Mouse (Mus musculus) lung, postnatal 0 days (tissue): ENCODE measurements around the gene B4galnt1. TPM values are rescaled to one million over a fixed set of nuclear protein-coding genes. Genes with fewer than 3 reads are reported as not detected.
"Not testable (repeated sequence)": the region's sequence is repeated elsewhere in the genome, so short reads cannot be mapped to it uniquely, and the experiment has no call there.

ENCODE experiments used
- ATAC-seq: fragments of 200-750 bp; cut with Nextera tagmentation; 2 replicates; pipeline ENCODE4 v1.8.0; 2017; ENCODE audit warnings: moderate library complexity
- DNase-seq: peaks from one replicate; pipeline ENCODE4 v3.0.0-alpha.2; 2016; ENCODE audit warnings: low spot score
- H3K27ac ChIP-seq: fragments of 300-500 bp; sonication (generic); 2 replicates; pipeline ENCODE4 v1.5.1; 2014; ENCODE audit warnings: antibody characterized with exemption, mild to moderate bottlenecking, low read length, mixed read lengths
- H3K27me3 ChIP-seq: fragments of 300-500 bp; sonication (generic); replicated peaks from 2 replicates; pipeline ENCODE4 v1.6.1; 2014; ENCODE audit warnings: low read length, mixed read lengths; ENCODE audit not compliant: insufficient read depth
- H3K36me3 ChIP-seq: fragments of 300-500 bp; sonication (generic); 2 replicates; pipeline ENCODE4 v1.6.1; 2014; ENCODE audit warnings: low read length, mixed read lengths; ENCODE audit not compliant: insufficient read depth
- H3K4me1 ChIP-seq: fragments of 300-500 bp; sonication (generic); 2 replicates; pipeline ENCODE4 v1.6.1; 2014; ENCODE audit warnings: antibody characterized with exemption, low read depth, low read length, mixed read lengths; ENCODE audit not compliant: insufficient read depth
- H3K4me2 ChIP-seq: fragments of 300-500 bp; sonication (generic); replicated peaks from 2 replicates; pipeline ENCODE4 v1.6.1; 2014; ENCODE audit warnings: low read depth, mild to moderate bottlenecking, low read length, moderate library complexity, mixed read lengths
- H3K4me3 ChIP-seq: fragments of 300-500 bp; sonication (generic); 2 replicates; pipeline ENCODE4 v1.5.1; 2014; ENCODE audit warnings: low read depth, low read length
- H3K9ac ChIP-seq: fragments of 300-500 bp; sonication (generic); replicated peaks from 2 replicates; pipeline ENCODE4 v1.6.1; 2014; ENCODE audit warnings: low read depth, mild to moderate bottlenecking
- H3K9me3 ChIP-seq: fragments of 300-500 bp; sonication (generic); 2 replicates; pipeline ENCODE4 v1.6.1; 2016; ENCODE audit warnings: low read length, mixed read lengths
- CTCF ChIP-seq: IDR thresholded peaks from 2 replicates; pipeline ENCODE4 v1.5.1; 2016; ENCODE audit warnings: antibody characterized with exemption, mild to moderate bottlenecking
- EP300 ChIP-seq: IDR thresholded peaks from 2 replicates; pipeline ENCODE4 v1.6.1; 2016; ENCODE audit warnings: antibody characterized with exemption, mild to moderate bottlenecking, control low read depth
- WGBS: fragments of 180-500 bp; shearing (Covaris S2); extraction: QIAGEN DNeasy Blood & Tissue Kit; methylation state at CpG from one replicate; pipeline ENCODE4 v1.1.7; 2014; 5-methylcytosine and 5-hydroxymethylcytosine counted together
- polyA plus RNA-seq: library from polyadenylated mRNA; unstranded; fragments of >200 nt; fragmentation: Nextera tagmentation; extraction: Ambion mirVana; gene quantifications from 2 replicates; pipeline ENCODE4 v1.2.1, GENCODE M21; 2015

The B4galnt1 gene
- polyA plus RNA-seq, 1 experiment from 2014 or later: 9.6 TPM

DNA sequence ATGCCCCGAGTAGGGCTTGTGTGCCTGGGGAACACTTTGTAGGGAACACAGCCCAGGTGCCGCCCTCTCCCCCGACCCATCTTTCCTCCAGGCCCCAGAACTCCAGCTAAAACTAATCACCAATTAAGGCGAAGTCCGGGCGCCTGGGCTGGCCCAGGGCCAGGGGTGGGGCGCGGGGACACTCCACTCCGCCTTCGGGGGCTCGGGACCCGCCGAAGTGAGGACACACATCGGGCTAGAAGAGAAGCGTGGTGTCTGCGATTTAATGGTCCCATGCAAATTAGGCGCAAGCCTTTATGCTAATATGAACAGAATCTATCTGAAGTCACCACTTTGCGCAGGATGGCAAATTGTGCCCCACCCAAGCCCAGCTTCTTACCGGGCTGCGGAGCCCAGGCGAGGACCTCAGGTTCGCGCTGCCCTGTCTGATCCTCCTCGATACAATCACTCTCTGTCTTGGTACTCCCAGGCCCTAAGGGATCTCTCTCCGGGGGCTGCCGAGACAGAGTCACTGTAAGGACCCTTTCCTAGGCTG is 24.2 kb downstream of the B4galnt1 start:
- Histone ChIP-seq H3K9me3 (no peaks in the 10 kb centered on the region), H3K4me2 (peak overlapping the region; percentile 82), H3K4me3 (peak overlapping the region; percentile 54), H3K27ac (peak overlapping the region; percentile 85), H3K36me3 (no peaks in the 10 kb centered on the region), H3K9ac (peak overlapping the region; percentile 48), H3K4me1 (peaks cover 15% of the 10 kb centered on the region; the same call in 1 of the 2 replicates), H3K27me3 (peaks cover 5% of the 10 kb centered on the region; the same call in 1 of the 2 replicates)
- no peak for TF ChIP-seq EP300
- no peak for TF ChIP-seq CTCF
- 2% methylated on average over 25 of the region's 26 CpGs for WGBS
- ATAC-seq: peak; percentile 32
- no peak for DNase-seq

- H3K36me3 ChIP-seq: no peaks in the 10 kb centered on the region
- WGBS: 2% methylated on average over 35 of the region's 35 CpGs
- ATAC-seq (peak; percentile 49), DNase-seq (peak; percentile 73)
- H3K9me3 ChIP-seq: no peaks in the 10 kb centered on the region
- H3K27me3 ChIP-seq: peaks cover 5% of the 10 kb centered on the region; the same call in 1 of the 2 replicates
- peak within 1 kb of the TSS; percentile 48 for H3K9ac ChIP-seq
- peak within 1 kb of the TSS; percentile 82 for H3K4me2 ChIP-seq
- no peak for TF ChIP-seq CTCF
- TF ChIP-seq EP300: no peak
- H3K27ac ChIP-seq: peak within 1 kb of the TSS; percentile 85
- peaks cover 15% of the 10 kb centered on the region; the same call in 1 of the 2 replicates for H3K4me1 ChIP-seq
- peak within 1 kb of the TSS; percentile 54 for H3K4me3 ChIP-seq
Observed at GRCm38 (mm10) chr10:127189651-127190381, 24.8 kb downstream of the B4galnt1 start, which contains the start of gene Arhgef25. Arhgef25 (minus strand) TSS chr10:127190083.

DNA sequence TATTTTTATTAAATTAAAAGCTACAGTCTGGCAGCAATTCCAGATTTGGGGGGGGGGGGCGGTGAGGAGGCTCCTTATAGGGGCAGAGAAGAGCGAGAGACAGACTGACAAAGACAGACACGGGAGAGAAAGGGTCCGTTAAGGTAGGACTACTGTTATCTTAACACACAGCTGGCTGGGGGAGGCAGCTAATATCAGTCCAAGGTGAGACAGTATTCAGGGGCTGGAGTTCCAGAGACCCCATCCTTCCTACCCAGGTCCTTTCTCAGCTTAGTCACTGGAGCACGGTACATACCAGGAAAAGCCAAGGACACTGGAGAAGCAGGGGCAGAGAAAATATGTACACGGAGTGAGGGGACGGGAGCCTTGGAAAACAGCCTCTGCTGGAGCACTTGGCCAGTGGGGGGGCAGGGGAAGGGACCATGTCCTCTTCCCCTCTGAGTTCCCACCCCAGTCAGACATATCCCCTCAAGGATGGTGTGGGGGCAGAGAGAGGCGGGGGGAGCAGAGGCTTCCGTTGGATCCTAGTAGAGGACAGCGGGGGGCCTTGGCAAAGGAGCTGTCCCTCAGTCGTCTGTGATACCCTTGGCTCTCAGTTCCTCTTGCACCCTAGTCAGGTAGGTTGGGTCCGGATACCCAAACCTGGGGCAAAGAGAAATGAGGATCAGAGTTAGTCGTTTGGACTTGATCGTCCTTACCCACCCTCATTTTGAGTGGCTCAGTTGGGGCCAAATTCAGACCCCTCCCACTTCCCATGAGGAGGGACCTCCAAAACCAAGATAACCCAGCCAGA is 25.6 kb downstream of the B4galnt1 start:
- ATAC-seq (no peak), DNase-seq (no peak)
- Histone ChIP-seq H3K9ac (no peak overlapping the region), H3K4me2 (peak overlapping the region; percentile 82), H3K4me1 (peaks cover 15% of the 10 kb centered on the region; the same call in 1 of the 2 replicates), H3K4me3 (peak overlapping the region; percentile 54; the same call in 1 of the 2 replicates), H3K9me3 (no peaks in the 10 kb centered on the region), H3K36me3 (no peaks in the 10 kb centered on the region), H3K27me3 (peaks cover 5% of the 10 kb centered on the region; the same call in 1 of the 2 replicates), H3K27ac (peak overlapping the region; percentile 85)
- no peak for TF ChIP-seq CTCF
- TF ChIP-seq EP300: no peak
- 37% methylated on average over 12 of the region's 14 CpGs for WGBS

GRCm38 (mm10) chr10:127191191-127192056 is 26.4 kb downstream of the B4galnt1 start:
- ATAC-seq: no peak
- H3K27ac ChIP-seq: 0 out of 2 replicates have a peak overlapping the region, but pooled peaks have one; percentile 14
- H3K4me2 ChIP-seq: peak overlapping the region; percentile 82; the same call in 1 of the 2 replicates
- peaks cover 5% of the 10 kb centered on the region; the same call in 1 of the 2 replicates for H3K27me3 ChIP-seq
- H3K4me1 ChIP-seq: peaks cover 20% of the 10 kb centered on the region; the same call in 1 of the 2 replicates
- no peaks in the 10 kb centered on the region for H3K9me3 ChIP-seq
- 61% methylated on average over 19 of the region's 19 CpGs for WGBS
- TF ChIP-seq EP300 (no peak), CTCF (0 out of 2 replicates have a peak, but pooled peaks have one; percentile 1)
- H3K9ac ChIP-seq: no peak overlapping the region
- no peak for DNase-seq
- H3K4me3 ChIP-seq: no peak overlapping the region
- no peaks in the 10 kb centered on the region for H3K36me3 ChIP-seq

DNA sequence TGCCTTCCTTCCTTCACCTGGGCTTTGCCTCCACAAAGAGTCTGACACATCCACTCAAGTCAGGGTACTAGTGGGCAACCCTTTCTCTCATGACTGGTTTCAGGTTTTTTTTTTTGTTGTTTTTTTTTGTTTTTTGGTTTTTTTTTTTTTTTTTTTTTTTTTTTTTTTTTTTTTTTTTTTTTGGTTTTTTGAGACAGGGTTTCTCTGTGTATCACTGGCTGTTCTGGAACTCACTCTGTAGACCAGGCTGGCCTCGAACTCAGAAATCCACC is 27.0 kb downstream of the B4galnt1 start:
- H3K9ac ChIP-seq, H3K4me2 ChIP-seq, DNase-seq, ATAC-seq, H3K9me3 ChIP-seq, H3K27ac ChIP-seq, H3K36me3 ChIP-seq, H3K4me3 ChIP-seq, H3K27me3 ChIP-seq: not testable (repeated sequence)
- H3K4me1 ChIP-seq: peaks cover 20% of the 10 kb centered on the region; the same call in 1 of the 2 replicates
- 91% methylated on average over 1 of the region's 1 CpGs for WGBS
